Mouse (Mus musculus) lung, postnatal 4 days (tissue): ENCODE measurements around the gene Pld3.

Source experiments
- DNase-seq, 2 experiments: peaks; one replicate each; pipeline ENCODE4 v3.0.0; 2021

Gene Pld3

GRCm38 (mm10) chr7:27552931-27553513 lies at the start of gene Pld3, which contains the start of gene 2310022A10Rik:
Pld3 (minus strand) TSS chr7:27553218.
2310022A10Rik (plus strand) TSS chr7:27553233.
- peak; percentile 96 to 98 for DNase-seq

DNA sequence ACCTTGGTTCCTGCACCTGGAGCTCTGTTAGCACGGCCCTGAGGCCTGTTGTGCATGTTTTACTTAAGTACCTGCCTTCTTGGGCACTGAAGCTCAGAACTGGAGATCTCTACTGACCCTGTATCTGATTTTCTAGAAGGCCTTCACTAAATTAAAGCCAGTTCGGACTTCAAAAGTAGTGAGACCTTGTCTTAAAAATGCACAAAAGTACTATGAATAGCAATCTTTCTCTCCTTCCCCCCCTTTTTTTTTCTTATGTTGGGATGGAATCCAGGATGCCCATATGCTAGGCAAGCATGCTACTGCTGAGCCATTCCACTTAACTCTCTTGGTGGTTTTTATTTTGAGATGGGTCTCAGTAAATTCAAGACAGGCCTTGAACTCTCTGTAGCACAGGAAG lies 49.1 kb upstream of the Pld3 start:
- DNase-seq: no peak

DNA sequence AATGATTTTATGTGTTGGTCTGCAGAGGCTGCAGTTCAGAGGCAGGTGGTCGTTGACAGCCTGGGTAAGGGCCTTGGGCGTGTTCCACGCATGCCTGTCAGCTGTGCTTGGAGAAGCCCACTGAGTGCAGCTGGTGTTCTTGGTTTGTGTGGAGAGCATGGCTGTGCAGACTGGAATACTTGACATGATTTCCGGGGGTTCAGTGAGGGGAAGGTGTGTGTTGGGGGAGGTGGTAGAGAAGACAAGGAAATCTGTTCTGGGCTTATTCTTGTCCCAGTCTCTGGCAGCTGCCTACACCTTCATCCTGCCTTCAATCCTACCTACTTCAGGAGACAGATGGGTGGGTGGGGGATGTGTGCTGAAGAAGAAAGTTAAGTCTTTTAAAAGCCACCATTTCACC lies 48.6 kb upstream of the Pld3 start:
- DNase-seq: no peak

GRCm38 (mm10) chr7:27598053-27598452 lies 45.0 kb upstream of the Pld3 start:
- DNase-seq: no peak

DNA sequence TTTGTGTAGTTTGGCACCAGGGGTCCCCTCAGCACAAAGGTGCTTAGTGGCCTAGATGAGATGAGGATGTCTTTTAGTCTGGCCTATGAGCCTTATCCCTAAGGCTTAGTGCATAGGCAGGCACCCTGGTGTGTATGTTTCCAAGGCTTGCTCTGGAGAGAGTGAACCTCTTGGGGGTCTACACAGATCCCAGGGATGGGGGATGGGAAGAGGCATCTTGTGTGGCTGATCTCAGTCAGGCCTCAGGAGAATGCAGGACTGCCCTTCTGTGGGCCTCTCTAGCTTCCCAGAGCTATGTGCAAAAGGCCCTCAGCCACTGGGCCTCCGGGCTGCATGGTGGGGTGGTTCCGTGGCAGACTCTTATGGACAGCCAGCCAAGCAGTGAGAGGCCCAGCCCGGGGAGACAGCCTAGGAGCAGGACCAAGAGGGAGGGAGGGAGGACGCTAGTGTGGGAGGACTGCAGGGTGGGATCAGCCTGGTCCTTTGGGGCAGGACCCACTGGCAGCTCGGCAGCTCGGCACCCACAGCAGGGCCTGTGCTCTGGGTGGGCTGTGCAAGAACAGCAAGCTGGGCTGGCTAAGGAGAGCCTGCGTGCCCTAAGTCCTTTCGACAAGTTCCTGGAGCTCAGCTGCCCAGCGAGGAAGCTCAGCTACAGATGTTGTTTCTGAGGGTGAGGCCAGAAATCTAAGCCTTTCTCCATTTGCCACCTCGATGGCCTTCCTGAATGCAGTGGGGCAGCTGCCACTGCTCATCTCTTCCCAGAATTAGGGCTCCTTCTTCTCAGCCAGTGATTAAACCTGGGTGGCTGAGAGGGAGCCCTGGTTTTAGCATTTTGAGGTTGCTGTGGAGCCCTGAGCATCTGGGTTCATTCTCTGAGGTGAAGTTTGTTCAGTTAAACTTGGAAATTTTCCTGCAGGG lies 43.8 kb upstream of the Pld3 start:
- peak in 1 of 2 experiments; percentile 76 for DNase-seq

DNA sequence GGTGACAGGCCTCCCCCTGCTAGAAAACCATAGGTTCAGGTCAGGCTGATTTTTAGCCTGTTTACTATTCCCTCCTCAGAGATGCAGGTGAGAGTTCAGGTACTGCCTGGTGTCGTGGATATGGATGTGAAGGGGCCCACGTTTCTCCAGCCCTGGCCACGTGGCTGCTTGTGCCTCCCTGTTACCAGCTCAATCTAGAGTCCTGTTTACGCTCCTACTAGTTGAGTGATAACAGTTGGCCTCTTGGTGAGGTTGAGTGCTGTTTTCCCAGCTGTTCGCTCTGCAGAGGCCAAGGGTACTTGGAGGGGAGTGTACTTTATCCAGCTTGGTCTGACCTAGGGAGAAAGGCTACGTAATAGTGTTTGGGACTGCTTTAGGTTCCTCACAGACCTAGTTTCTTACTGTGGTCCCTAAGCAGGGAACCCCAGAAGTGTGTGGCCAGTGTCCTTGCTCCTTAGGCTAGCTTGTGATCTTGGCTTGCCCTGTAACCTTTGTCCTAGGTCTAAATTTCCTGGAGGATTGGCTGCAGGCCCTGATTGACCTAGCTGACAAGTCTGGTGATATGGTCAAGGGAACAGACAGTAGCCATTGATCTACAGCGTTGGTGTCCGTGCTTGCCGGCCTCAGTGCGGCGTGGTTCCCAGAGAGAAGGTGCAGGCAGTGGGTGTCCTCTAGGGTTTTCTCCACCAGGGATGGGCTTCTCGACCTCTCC lies 40.1 kb upstream of the Pld3 start:
- DNase-seq: peak; percentile 30 to 66

DNA sequence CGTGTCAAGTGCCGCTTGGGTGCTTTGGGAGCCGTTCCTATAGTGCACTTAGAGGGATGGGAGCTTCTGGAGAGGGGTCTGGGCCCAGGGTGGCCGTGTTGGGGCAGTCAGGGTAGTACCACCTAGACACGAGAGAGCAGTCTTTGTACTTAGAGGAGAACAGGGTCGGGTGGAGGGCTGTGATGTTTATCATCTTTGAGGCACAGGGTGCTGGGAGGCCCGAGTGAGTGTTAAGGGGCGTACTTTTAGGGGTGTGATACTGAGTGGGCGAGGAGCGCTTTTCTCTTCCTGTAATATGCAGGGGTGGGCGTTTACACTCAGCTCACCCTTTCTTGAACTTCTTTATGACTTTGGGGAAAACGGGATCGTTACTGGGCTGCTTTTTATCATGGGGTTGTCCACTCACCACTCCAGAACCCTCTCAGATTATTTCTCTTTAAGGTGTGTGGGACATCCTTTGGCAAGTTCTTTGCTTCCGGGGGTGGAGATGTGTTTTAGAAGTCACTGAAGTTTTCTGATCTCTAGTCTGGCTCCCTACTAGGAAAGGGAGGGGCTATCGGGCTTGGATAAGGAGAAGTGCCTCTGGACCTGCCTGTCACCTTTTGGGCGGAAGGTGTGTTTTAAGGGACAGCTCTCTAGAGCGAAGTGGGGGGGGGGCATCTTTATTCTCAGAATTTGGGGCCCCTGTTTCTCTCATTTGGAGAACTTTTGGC lies 39.4 kb upstream of the Pld3 start:
- DNase-seq: no peak

DNA sequence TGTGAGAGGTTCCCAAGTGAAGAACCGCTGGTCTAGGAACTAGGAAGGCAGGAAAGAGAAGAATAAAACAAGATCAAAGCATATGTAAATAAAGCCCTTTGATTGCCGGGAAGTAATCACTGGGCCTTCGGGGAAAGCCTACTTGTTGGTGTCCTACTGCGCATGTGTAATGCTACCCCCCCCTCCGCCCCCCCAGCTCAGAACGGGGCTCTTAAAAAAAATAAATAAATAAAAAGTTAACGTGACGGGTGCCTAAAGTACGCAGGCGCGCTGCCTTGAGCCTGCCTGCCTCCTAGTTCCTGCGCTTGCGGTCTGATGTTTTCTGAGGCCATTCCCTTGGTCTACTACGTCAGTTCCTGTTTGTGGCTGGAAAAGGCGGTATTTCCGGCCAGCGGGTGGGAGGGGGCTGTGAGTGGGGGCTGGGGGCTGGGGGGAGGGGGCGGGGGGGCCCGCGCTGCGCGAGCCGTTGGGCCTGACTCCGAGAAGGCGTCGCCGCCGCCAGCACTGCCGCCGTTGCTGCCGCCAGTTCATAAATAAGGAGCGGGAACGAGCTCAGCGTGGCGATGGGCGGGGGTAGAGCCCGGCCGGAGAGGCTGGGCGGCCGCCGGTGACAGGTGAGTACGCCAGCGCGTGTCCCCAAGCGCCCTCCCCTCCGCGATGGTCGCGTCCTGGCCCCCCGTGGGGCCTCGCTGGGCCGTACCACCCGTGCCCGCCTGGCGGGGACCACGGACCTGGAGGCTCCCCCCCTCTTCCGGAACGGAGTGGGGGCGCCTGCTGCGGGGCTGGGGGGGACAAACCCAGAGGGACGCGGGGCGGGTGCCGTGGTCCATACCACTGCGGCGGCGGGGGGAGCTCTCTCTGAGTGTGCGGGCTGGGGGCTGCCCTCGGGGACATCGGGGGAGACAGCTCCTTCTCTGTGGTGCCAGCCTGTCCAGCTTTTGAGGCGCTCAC lies 38.5 kb upstream of the Pld3 start, which contains the start of gene Akt2:
Gene Akt2 (plus strand): TSS at position 287 of the 951 bp plus-strand sequence.
- DNase-seq: peak; percentile 92 to 96

GRCm38 (mm10) chr7:27590566-27591213 lies 37.7 kb upstream of the Pld3 start:
- DNase-seq: no peak

GRCm38 (mm10) chr7:27590088-27590487 lies 37.1 kb upstream of the Pld3 start:
- no peak for DNase-seq

DNA sequence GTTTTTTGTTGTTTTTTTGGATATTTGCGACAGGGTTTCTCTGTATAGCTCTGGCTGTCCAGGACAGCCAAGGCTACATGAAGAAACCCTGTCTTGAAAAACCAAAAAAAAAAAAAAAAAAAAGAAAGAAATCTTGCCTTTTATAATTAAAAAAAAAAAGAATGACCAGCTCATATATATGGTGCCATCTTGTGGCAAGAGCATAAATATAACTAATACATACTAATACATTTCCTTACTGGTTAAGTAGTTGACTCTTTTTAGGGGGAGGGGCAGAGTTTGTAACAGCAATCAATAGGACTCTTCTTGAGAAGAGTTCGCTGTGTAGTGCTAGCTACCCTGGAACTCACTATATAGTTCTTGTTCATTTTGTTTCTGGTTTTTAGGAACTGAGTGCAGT lies 34.7 kb upstream of the Pld3 start:
- DNase-seq: no peak

GRCm38 (mm10) chr7:27586861-27587260 lies 33.8 kb upstream of the Pld3 start:
- DNase-seq: no peak

DNA sequence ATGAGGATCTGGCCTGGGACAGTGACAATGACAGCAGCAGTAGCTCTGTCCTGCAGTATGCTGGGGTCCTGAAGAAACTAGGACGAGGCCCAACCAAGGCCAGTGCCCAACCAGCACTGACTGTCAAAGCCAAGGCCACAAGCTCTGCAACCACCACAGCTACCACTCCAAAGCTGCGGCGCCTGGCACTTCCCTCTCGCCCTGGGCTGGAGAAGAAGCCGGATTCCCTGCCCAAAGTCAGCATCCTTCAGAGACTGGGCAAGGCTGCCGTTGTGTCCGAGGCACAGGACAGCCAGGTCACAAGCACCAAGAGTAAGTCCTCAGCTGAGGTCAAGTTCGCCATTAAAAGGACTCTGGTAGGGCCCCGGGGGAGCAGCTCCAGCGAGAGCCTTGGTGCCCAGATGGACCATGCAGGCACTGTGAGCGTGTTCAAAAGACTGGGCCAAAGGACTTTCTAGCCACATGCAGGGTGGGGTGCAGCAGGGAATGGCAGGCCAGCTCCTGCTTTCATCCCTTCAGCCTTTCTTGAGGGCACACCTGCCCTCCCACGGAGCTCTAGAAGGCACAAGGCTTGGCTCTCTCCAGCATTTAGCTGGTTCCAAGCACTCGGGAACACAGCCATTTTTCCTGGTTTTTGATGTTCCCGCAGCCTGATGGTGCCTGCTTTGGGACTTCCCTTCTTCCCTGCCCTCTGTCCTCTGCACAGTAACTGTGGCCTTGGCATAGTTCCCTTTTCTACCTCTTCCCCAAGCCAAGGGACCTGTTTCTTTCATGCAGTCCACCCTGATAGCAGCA lies 27.6 kb upstream of the Pld3 start:
- DNase-seq: no peak

DNA sequence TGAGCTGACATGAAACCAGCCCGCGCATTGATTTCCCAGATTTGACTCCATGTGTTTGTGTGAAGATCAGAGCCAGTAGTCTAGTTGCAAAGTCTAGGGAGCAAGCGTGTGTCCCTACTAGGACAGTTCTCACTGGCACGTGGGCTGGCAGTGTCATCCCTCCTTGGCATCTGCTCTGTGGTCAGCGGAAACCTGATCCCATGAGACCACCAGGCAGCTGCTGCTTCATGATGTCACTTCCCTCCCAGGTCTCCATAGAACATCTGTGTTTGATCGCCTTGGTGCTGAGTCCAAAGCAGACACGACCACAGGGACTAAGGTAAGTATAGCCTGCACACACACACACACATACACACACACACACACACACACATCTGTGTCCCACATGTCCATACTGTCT lies 25.4 kb upstream of the Pld3 start:
- DNase-seq: peak in 1 of 2 experiments; percentile 27

GRCm38 (mm10) chr7:27577589-27577988 lies 24.6 kb upstream of the Pld3 start:
- DNase-seq: no peak

- peak; percentile 42 to 62 for DNase-seq
Measured at GRCm38 (mm10) chr7:27576914-27577313, 23.9 kb upstream of the Pld3 start.

- no peak for DNase-seq
Measured at GRCm38 (mm10) chr7:27574124-27574880, 21.3 kb upstream of the Pld3 start.

DNA sequence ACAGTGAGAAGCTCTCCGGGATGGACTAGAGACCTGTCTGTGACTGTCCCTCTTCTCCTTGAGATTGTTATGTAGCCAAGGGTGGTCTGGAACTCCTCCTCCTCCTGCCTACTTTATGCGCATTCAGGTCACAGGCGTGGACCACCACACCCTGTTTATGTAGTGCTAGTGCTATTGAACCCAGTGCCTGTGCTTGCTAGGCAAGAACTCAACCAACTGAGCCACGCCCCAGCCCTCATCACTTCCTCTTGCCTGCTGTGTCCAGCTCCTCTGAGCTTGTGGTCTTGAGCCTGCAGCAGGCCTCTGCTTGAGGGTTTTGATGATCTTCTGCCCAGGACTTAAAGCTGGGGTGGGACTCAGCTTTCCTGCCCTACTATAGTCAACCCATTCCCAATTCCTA lies 19.1 kb upstream of the Pld3 start:
- no peak for DNase-seq

GRCm38 (mm10) chr7:27569580-27570224 lies 16.7 kb upstream of the Pld3 start:
- DNase-seq: no peak
